Mouse (Mus musculus): ENCODE measurements around the gene 4930539E08Rik. TPM values are rescaled to one million over a fixed set of nuclear protein-coding genes. Genes with fewer than 3 reads are reported as not detected.

Gene 4930539E08Rik
- total RNA-seq, 2 experiments from 2014 or later, result not detected

- intact Hi-C loops (cut with DNase I), result no loop called here
- no peak for DNase-seq
Measured at GRCm38 (mm10) chr17:28931436-28932211, 16.5 kb upstream of the 4930539E08Rik start.

GRCm38 (mm10) chr17:28930392-28931074 is 15.4 kb upstream of the 4930539E08Rik start:
- peak; percentile 86 to 93 for DNase-seq
- intact Hi-C loops (cut with DNase I), result no loop called here

GRCm38 (mm10) chr17:28929369-28929768 is 14.2 kb upstream of the 4930539E08Rik start:
- intact Hi-C loops (cut with DNase I), result loop anchor here (5.0 kb wide), 2 partner anchors 47 to 242 kb away; no protein-coding TSS in a partner anchor
- DNase-seq, result no peak

GRCm38 (mm10) chr17:28928004-28928403 is 12.9 kb upstream of the 4930539E08Rik start:
- DNase-seq, result no peak
- intact Hi-C loops (cut with DNase I), result loop anchor here (5.0 kb wide), 2 partner anchors 46 to 241 kb away; no protein-coding TSS in a partner anchor

GRCm38 (mm10) chr17:28926866-28927635 is 11.9 kb upstream of the 4930539E08Rik start:
- peak; percentile 37 to 40 for DNase-seq
- intact Hi-C loops (cut with DNase I), result loop anchor here (2.0 to 5.0 kb wide), 3 partner anchors 45 to 240 kb away; no protein-coding TSS in a partner anchor

- DNase-seq, result peak; percentile 64 to 74
- intact Hi-C loops (cut with DNase I), result loop anchor here (2.0 to 5.0 kb wide), 3 partner anchors 44 to 239 kb away; no protein-coding TSS in a partner anchor
Measured at GRCm38 (mm10) chr17:28926380-28926779, 11.3 kb upstream of the 4930539E08Rik start.

GRCm38 (mm10) chr17:28924957-28925595 is 10.0 kb upstream of the 4930539E08Rik start:
- intact Hi-C loops (cut with DNase I), result loop anchor here (5.0 kb wide), 3 partner anchors 43 to 238 kb away; no protein-coding TSS in a partner anchor
- no peak for DNase-seq

GRCm38 (mm10) chr17:28922096-28922495 is 7.0 kb upstream of the 4930539E08Rik start:
- no peak for DNase-seq
- intact Hi-C loops (cut with DNase I), result loop anchor here (5.0 kb wide), 1 partner anchor 145 kb away; no protein-coding TSS in a partner anchor

GRCm38 (mm10) chr17:28921086-28921485 is 6.0 kb upstream of the 4930539E08Rik start:
- DNase-seq, result no peak
- intact Hi-C loops (cut with DNase I), result loop anchor here (5.0 kb wide), 1 partner anchor 144 kb away; no protein-coding TSS in a partner anchor

GRCm38 (mm10) chr17:28916520-28916919 is 1.4 kb upstream of the 4930539E08Rik start:
- DNase-seq, result no peak
- intact Hi-C loops (cut with DNase I), result no loop called here

- DNase-seq, result no peak
- intact Hi-C loops (cut with DNase I), result no loop called here
Measured at GRCm38 (mm10) chr17:28913940-28914339, 1.2 kb downstream of the 4930539E08Rik start.

- no peak for DNase-seq
- intact Hi-C loops (cut with DNase I), result no loop called here
Measured at GRCm38 (mm10) chr17:28913200-28913599, 1.9 kb downstream of the 4930539E08Rik start.

GRCm38 (mm10) chr17:28910139-28910538 is 5.0 kb downstream of the 4930539E08Rik start:
- intact Hi-C loops (cut with DNase I), result no loop called here
- no peak for DNase-seq

- intact Hi-C loops (cut with DNase I), result no loop called here
- DNase-seq, result no peak
Measured at GRCm38 (mm10) chr17:28909252-28909941, 5.7 kb downstream of the 4930539E08Rik start.

GRCm38 (mm10) chr17:28907959-28908358 is 7.2 kb downstream of the 4930539E08Rik start:
- no peak for DNase-seq
- intact Hi-C loops (cut with DNase I), result no loop called here

GRCm38 (mm10) chr17:28905377-28905916 is 9.7 kb downstream of the 4930539E08Rik start:
- intact Hi-C loops (cut with DNase I), result no loop called here
- DNase-seq, result no peak

GRCm38 (mm10) chr17:28904546-28905376 is 10.4 kb downstream of the 4930539E08Rik start:
- intact Hi-C loops (cut with DNase I), result no loop called here

GRCm38 (mm10) chr17:28901559-28901958 is 13.6 kb downstream of the 4930539E08Rik start:
- DNase-seq, result no peak
- intact Hi-C loops (cut with DNase I), result no loop called here

More at GRCm38 (mm10) chr17:28904546-28905376, 10.4 kb downstream of the 4930539E08Rik start:
- peak; percentile 61 to 70 for DNase-seq
